Mouse (Mus musculus) limb, embryonic 15.5 days (tissue): ENCODE results near the gene Actl11. TPM values are rescaled to one million over a fixed set of nuclear protein-coding genes. Genes with fewer than 3 reads are reported as not detected.

Source experiments
- ATAC-seq: fragments of 200-750 bp; cut with Nextera tagmentation; 2 replicates; pipeline ENCODE4 v1.8.0; 2017; ENCODE audit warnings: low read depth, moderate TSS enrichment; ENCODE audit not compliant: insufficient number of reproducible peaks, low FRiP score, low TSS enrichment
- H3K27ac ChIP-seq: fragments of 300-500 bp; sonication (generic); 2 replicates; pipeline ENCODE4 v1.5.1; 2015; ENCODE audit warnings: moderate library complexity, mild to moderate bottlenecking, inconsistent platforms
- H3K27me3 ChIP-seq: fragments of 300-500 bp; sonication (generic); 2 replicates; pipeline ENCODE4 v1.6.1; 2015; ENCODE audit warnings: inconsistent platforms
- H3K36me3 ChIP-seq: fragments of 300-500 bp; sonication (generic); 2 replicates; pipeline ENCODE4 v1.6.1; 2015; ENCODE audit warnings: inconsistent platforms
- H3K4me1 ChIP-seq: fragments of 300-500 bp; sonication (generic); 2 replicates; pipeline ENCODE4 v1.6.1; 2015; ENCODE audit warnings: inconsistent platforms
- H3K4me2 ChIP-seq: fragments of 300-500 bp; sonication (generic); 2 replicates; pipeline ENCODE4 v1.6.1; 2015; ENCODE audit warnings: mild to moderate bottlenecking, inconsistent platforms
- H3K4me3 ChIP-seq: fragments of 300-500 bp; sonication (generic); 2 replicates; pipeline ENCODE4 v1.5.1; 2015; ENCODE audit warnings: mild to moderate bottlenecking, inconsistent platforms
- H3K9ac ChIP-seq: fragments of 300-500 bp; sonication (generic); 2 replicates; pipeline ENCODE4 v1.6.1; 2015; ENCODE audit warnings: inconsistent platforms
- H3K9me3 ChIP-seq: fragments of 300-500 bp; sonication (generic); 2 replicates; pipeline ENCODE4 v1.6.1; 2016; ENCODE audit warnings: inconsistent platforms
- WGBS: fragments of 180-500 bp; shearing (Covaris S2); methylation state at CpG from one replicate; pipeline ENCODE4 v1.1.7; 2015; 5-methylcytosine and 5-hydroxymethylcytosine counted together
- polyA plus RNA-seq: library from polyadenylated mRNA; unstranded; fragments of >200 nt; fragmentation: Nextera tagmentation; extraction: Ambion mirVana; gene quantifications from 2 replicates; pipeline ENCODE4 v1.2.1, GENCODE M21; 2015

Gene Actl11
- polyA plus RNA-seq, 1 experiment from 2014 or later, result not detected

GRCm38 (mm10) chr9:107906252-107906966 lies 21.9 kb upstream of the Actl11 start, which contains the start of gene Mst1r:
TSS of gene Mst1r (plus strand) at chr9:107906873.
- 12% methylated on average over 19 of the region's 19 CpGs for WGBS
- Histone ChIP-seq H3K9ac (peak within 1 kb of the TSS; percentile 37), H3K27ac (peak within 1 kb of the TSS; percentile 82), H3K36me3 (0 out of 2 replicates have a peak, but pooled peaks cover 6% of the 10 kb centered on the region), H3K4me3 (peak within 1 kb of the TSS; percentile 51), H3K4me2 (peak within 1 kb of the TSS; percentile 79), H3K9me3 (no peaks in the 10 kb centered on the region), H3K4me1 (peaks cover 64% of the 10 kb centered on the region), H3K27me3 (peaks cover 4% of the 10 kb centered on the region; the same call in 1 of the 2 replicates)
- peak; percentile 76 for ATAC-seq

GRCm38 (mm10) chr9:107906967-107907800 lies 21.1 kb upstream of the Actl11 start:
- Histone ChIP-seq H3K4me1 (peaks cover 58% of the 10 kb centered on the region), H3K36me3 (0 out of 2 replicates have a peak, but pooled peaks cover 3% of the 10 kb centered on the region), H3K9me3 (no peaks in the 10 kb centered on the region), H3K4me2 (peak overlapping the region; percentile 79), H3K9ac (peak overlapping the region; percentile 37), H3K27me3 (no peaks in the 10 kb centered on the region; the same call in 1 of the 2 replicates), H3K4me3 (peak overlapping the region; percentile 51), H3K27ac (peak overlapping the region; percentile 82)
- 42% methylated on average over 31 of the region's 31 CpGs for WGBS
- no peak for ATAC-seq

GRCm38 (mm10) chr9:107907801-107908120 lies 20.5 kb upstream of the Actl11 start:
- WGBS, result 75% methylated on average over 14 of the region's 14 CpGs

GRCm38 (mm10) chr9:107908410-107909158 lies 19.7 kb upstream of the Actl11 start:
- Histone ChIP-seq H3K4me1 (peaks cover 57% of the 10 kb centered on the region), H3K4me2 (peak overlapping the region; percentile 79), H3K27me3 (no peaks in the 10 kb centered on the region; the same call in 1 of the 2 replicates), H3K9me3 (no peaks in the 10 kb centered on the region), H3K36me3 (peaks cover 9% of the 10 kb centered on the region; the same call in 1 of the 2 replicates), H3K9ac (no peak overlapping the region), H3K4me3 (peak overlapping the region; percentile 51), H3K27ac (peak overlapping the region; percentile 44)
- WGBS, result 29% methylated on average over 18 of the region's 18 CpGs
- ATAC-seq, result no peak

More at GRCm38 (mm10) chr9:107907801-107908120, 20.5 kb upstream of the Actl11 start:
- Histone ChIP-seq H3K27ac (no peak overlapping the region), H3K9me3 (no peaks in the 10 kb centered on the region), H3K4me2 (peak overlapping the region; percentile 79), H3K4me3 (peak overlapping the region; percentile 51), H3K36me3 (peaks cover 3% of the 10 kb centered on the region; the same call in 1 of the 2 replicates), H3K4me1 (peaks cover 57% of the 10 kb centered on the region), H3K27me3 (no peaks in the 10 kb centered on the region; the same call in 1 of the 2 replicates), H3K9ac (no peak overlapping the region)
- no peak for ATAC-seq

DNA sequence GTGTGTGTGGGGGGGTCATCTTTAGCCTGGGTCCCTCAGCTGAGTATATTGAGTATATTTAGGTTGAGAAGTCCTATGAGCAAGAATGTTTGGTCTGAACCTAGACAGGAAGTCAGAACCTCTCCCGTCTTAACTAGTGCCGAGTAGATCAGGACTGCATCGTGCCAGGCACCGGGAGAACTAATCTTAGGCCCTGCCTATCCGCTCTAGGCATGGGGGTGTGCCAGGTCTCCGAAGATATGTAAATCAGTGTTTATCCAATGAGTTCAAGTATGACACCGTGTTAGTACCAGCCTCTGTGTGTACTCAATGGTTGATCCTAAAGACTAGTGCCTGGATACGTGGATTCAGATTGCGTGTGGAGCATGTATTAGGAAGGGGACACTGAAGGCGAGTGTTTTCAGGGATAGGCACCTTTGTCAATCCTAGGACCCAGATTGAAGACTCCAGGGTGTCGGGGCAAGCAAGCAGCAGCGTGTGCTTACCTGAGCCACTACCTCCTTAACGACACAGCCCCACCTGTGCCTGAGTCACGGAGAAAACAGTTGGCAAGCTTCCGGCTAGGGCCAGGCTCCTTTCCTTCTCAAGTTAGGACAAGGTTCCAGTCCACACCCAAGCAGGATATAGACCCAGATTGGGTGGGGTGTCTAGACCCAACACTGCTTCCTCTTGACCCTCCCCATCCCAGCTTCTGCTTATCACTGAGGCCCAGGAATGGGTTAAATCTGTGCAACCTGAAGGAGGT lies 18.1 kb upstream of the Actl11 start:
- peak overlapping the region; percentile 54 for H3K27ac ChIP-seq
- H3K4me2 ChIP-seq, result no peak overlapping the region
- H3K9me3 ChIP-seq, result no peaks in the 10 kb centered on the region
- WGBS, result 75% methylated on average over 15 of the region's 15 CpGs
- ATAC-seq, result no peak
- peaks cover 20% of the 10 kb centered on the region; the same call in 1 of the 2 replicates for H3K36me3 ChIP-seq
- H3K9ac ChIP-seq, result no peak overlapping the region
- peaks cover 53% of the 10 kb centered on the region for H3K4me1 ChIP-seq
- no peaks in the 10 kb centered on the region; the same call in 1 of the 2 replicates for H3K27me3 ChIP-seq
- no peak overlapping the region for H3K4me3 ChIP-seq

DNA sequence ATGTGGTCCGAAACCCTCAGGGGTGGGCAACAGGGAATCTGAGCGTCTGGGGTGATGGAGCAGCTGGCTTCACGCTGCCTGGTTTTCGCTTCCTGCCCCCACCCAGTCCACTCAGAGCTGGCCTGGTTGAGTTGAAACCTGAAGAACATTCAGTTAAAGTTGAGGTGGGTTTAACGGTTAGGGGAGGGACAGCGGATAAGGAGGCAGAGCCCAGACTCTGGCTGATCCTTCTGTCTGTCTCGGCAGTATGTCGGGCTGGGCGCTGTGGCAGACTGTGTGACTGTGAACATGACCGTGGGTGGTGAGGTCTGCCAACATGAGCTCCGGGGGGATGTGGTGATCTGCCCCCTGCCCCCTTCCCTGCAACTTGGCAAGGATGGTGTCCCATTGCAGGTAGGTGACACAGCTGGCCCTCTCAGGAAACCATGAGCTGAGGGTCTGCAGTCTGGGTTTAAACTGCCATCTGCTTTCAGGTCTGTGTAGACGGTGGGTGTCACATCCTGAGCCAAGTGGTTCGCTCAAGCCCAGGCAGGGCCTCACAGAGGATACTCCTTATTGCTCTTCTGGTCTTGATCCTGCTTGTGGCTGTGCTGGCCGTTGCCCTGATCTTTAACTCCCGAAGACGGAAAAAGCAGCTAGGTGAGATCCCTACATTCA lies 13.4 kb upstream of the Actl11 start:
- ATAC-seq, result no peak
- Histone ChIP-seq H3K4me3 (no peak overlapping the region), H3K36me3 (peaks cover 31% of the 10 kb centered on the region; the same call in 1 of the 2 replicates), H3K27ac (no peak overlapping the region), H3K9ac (no peak overlapping the region), H3K4me2 (no peak overlapping the region), H3K4me1 (peaks cover 18% of the 10 kb centered on the region), H3K27me3 (no peaks in the 10 kb centered on the region), H3K9me3 (no peaks in the 10 kb centered on the region)
- WGBS, result 68% methylated on average over 16 of the region's 16 CpGs

- no peak; the same call in 1 of the 2 replicates for ATAC-seq
These were observed 10.2 kb upstream of the Actl11 start for GRCm38 (mm10) chr9:107917895-107918608.

DNA sequence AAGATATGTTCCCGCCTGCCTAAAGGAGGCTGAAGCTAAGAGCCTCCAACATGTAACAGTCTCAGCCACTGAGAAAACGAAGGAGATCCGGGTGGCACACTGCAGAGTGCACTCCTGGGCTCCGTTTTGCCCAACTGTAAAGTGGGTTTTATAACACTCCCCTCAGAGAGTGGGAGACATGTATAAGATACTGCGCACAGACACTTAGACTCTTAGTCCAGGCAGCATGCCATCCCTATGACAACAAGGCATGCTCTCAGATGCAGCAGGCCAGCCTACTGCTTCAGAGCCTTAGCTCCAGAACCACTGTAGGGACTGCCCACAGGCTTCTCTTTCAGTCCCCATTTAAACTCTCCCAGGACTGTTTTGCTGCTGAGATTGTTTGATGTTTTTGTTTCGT lies 9.4 kb upstream of the Actl11 start:
- Histone ChIP-seq H3K27me3 (no peaks in the 10 kb centered on the region), H3K9me3 (no peaks in the 10 kb centered on the region), H3K4me1 (peaks cover 13% of the 10 kb centered on the region), H3K9ac (no peak overlapping the region), H3K36me3 (peaks cover 23% of the 10 kb centered on the region; the same call in 1 of the 2 replicates), H3K4me3 (no peak overlapping the region), H3K4me2 (no peak overlapping the region), H3K27ac (no peak overlapping the region)
- 76% methylated on average over 6 of the region's 6 CpGs for WGBS
- no peak for ATAC-seq

More at GRCm38 (mm10) chr9:107917895-107918608, 10.2 kb upstream of the Actl11 start:
- Histone ChIP-seq H3K4me1 (peaks cover 11% of the 10 kb centered on the region), H3K9ac (no peak overlapping the region), H3K27ac (no peak overlapping the region), H3K4me2 (no peak overlapping the region), H3K27me3 (no peaks in the 10 kb centered on the region), H3K4me3 (no peak overlapping the region), H3K36me3 (peaks cover 29% of the 10 kb centered on the region; the same call in 1 of the 2 replicates), H3K9me3 (no peaks in the 10 kb centered on the region)
- WGBS, result 31% methylated on average over 13 of the region's 13 CpGs

GRCm38 (mm10) chr9:107919441-107919840 lies 8.8 kb upstream of the Actl11 start:
- H3K9ac ChIP-seq, result no peak overlapping the region
- H3K4me3 ChIP-seq, result no peak overlapping the region
- H3K27ac ChIP-seq, result no peak overlapping the region
- WGBS, result 84% methylated on average over 5 of the region's 5 CpGs
- no peak overlapping the region for H3K4me2 ChIP-seq
- peaks cover 18% of the 10 kb centered on the region for H3K4me1 ChIP-seq
- H3K9me3 ChIP-seq, result no peaks in the 10 kb centered on the region
- ATAC-seq, result no peak
- no peaks in the 10 kb centered on the region for H3K27me3 ChIP-seq
- H3K36me3 ChIP-seq, result peaks cover 18% of the 10 kb centered on the region; the same call in 1 of the 2 replicates

GRCm38 (mm10) chr9:107923021-107923420 lies 5.2 kb upstream of the Actl11 start:
- H3K27ac ChIP-seq, result no peak overlapping the region
- no peaks in the 10 kb centered on the region for H3K27me3 ChIP-seq
- WGBS, result 38% methylated on average over 7 of the region's 7 CpGs
- peaks cover 12% of the 10 kb centered on the region for H3K4me1 ChIP-seq
- H3K4me2 ChIP-seq, result no peak overlapping the region
- H3K9me3 ChIP-seq, result no peaks in the 10 kb centered on the region
- H3K4me3 ChIP-seq, result no peak overlapping the region
- no peak overlapping the region for H3K9ac ChIP-seq
- no peak for ATAC-seq
- H3K36me3 ChIP-seq, result 0 out of 2 replicates have a peak, but pooled peaks cover 7% of the 10 kb centered on the region
